Mouse (Mus musculus) macrophage (primary cell): ENCODE data around the gene Gm43064. TPM values are rescaled to one million over a fixed set of nuclear protein-coding genes. Genes with fewer than 3 reads are reported as not detected.

ENCODE experiments used
- H3K27ac ChIP-seq: fragments of 350-480 bp; formaldehyde crosslinking; 2 replicates; pipeline ENCODE4 v1.9.0; 2021
- H3K36me3 ChIP-seq: fragments of 350-480 bp; formaldehyde crosslinking; 2 replicates; pipeline ENCODE4 v1.9.0; 2021; ENCODE audit errors: inconsistent target
- H3K4me3 ChIP-seq: fragments of 350-480 bp; formaldehyde crosslinking; 2 replicates; pipeline ENCODE4 v1.9.0; 2021; ENCODE audit errors: inconsistent target
- H3K79me2 ChIP-seq: fragments of 350-480 bp; formaldehyde crosslinking; 2 replicates; pipeline ENCODE4 v1.9.0; 2021; ENCODE audit errors: inconsistent target
- WGBS: methylation state at CpG from one replicate; pipeline ENCODE4 v1.1.7; 2026; ENCODE audit warnings: inconsistent platforms; ENCODE audit not compliant: missing documents; 5-methylcytosine and 5-hydroxymethylcytosine counted together
- polyA plus RNA-seq: library from polyadenylated mRNA; stranded (reverse); fragments of 250-400 nt; gene quantifications from 3 replicates; pipeline ENCODE4 v1.2.4, GENCODE M21; 2018; ENCODE audit warnings: inconsistent platforms

The Gm43064 gene
- polyA plus RNA-seq, 1 experiment from 2014 or later = not detected

DNA sequence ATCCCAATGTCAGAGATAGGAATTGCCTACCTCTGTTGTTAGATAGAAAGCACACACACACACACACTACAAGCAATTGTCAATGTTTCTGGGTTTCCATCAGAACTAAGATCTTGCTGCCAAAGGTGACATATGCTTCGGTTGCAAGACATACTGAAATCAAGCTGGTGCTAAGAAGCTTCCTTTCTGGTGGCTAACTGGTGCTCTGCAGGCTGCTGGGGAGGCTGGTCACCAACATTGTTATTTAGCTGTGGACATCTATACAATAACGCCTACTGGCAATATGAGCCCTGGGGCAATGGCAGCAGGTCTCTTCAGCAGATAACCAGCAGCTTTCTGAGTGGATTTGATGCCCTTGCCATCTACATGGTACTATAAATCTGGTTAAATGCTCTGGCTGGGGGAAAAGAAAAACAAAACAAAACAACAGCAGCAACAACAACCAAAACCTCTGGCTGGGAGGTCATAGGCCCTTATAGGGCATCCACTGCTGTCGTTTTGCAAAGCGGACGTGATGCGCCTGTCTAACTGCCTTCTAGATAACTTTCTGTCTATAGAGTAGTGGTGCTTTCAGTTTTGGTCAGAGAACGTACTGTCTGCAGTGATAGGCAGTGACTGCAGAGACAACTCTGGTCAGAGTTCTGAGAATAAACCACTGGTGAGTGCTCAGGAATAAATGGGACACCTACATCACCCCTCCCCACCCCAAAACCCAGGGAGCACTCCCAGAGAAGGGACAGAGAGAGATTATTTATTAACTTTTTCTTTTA, 47.8 kb downstream of the Gm43064 start:
- H3K27ac ChIP-seq = peak overlapping the region; percentile 98
- 58% methylated on average over 7 of the region's 7 CpGs for WGBS

DNA sequence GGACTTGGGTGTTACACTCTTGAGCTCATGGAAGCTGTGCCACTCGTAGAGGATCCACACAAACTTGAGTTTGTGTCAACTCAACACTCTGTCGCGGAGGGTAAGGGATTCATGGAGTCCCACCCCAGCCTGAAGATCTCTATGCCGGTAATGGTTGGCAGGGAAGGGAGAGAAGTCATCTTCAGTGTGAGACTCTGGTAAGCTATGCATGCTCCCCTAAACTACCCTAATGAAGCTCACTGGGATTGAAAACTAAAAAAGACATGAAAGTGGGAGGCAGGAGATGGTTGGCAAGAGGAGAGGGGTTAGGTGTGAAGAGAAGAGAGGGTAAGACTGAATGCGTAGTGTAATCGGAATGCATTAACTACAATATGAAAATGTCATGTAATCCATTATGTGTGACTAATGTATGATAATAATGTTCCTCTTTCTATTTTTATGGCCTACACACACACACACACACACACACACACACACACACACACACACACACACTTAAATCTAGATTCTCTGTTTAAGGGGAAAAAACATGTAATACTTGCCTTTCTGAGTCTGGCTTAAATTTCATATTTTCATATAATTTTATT, 48.7 kb downstream of the Gm43064 start:
- peaks cover 28% of the 10 kb centered on the region for H3K79me2 ChIP-seq
- H3K4me3 ChIP-seq = no peak overlapping the region
- no peaks in the 10 kb centered on the region for H3K36me3 ChIP-seq
- peak overlapping the region; percentile 98 for H3K27ac ChIP-seq
- 66% methylated on average over 6 of the region's 6 CpGs for WGBS

More for the DNA sequence above, 47.8 kb downstream of the Gm43064 start:
- Histone ChIP-seq H3K79me2 (peaks cover 20% of the 10 kb centered on the region), H3K4me3 (no peak overlapping the region), H3K36me3 (no peaks in the 10 kb centered on the region)

- WGBS = under 1% methylated on average over 12 of the region's 12 CpGs
- no peaks in the 10 kb centered on the region for H3K36me3 ChIP-seq
Observed at GRCm38 (mm10) chr3:103858881-103859801, 49.8 kb downstream of the Gm43064 start, which contains the start of gene Ptpn22. TSS of gene Ptpn22 (plus strand) at chr3:103859795.

GRCm38 (mm10) chr3:103859851-103860391, 50.5 kb downstream of the Gm43064 start:
- 1% methylated on average over 6 of the region's 6 CpGs for WGBS
- Histone ChIP-seq H3K79me2 (peaks cover 47% of the 10 kb centered on the region), H3K27ac (peak overlapping the region; percentile 98), H3K36me3 (no peaks in the 10 kb centered on the region), H3K4me3 (peak overlapping the region; percentile 59)

More at GRCm38 (mm10) chr3:103858881-103859801, 49.8 kb downstream of the Gm43064 start, which contains the start of gene Ptpn22:
- Histone ChIP-seq H3K27ac (peak within 1 kb of the TSS; percentile 98), H3K79me2 (peaks cover 39% of the 10 kb centered on the region), H3K4me3 (peak within 1 kb of the TSS; percentile 59)

- Histone ChIP-seq H3K27ac (0 out of 2 replicates have a peak overlapping the region, but pooled peaks have one; percentile 5), H3K79me2 (peaks cover 73% of the 10 kb centered on the region), H3K36me3 (no peaks in the 10 kb centered on the region), H3K4me3 (no peak overlapping the region)
- WGBS = 80% methylated on average over 3 of the region's 4 CpGs
Observed at GRCm38 (mm10) chr3:103862721-103863220, 53.4 kb downstream of the Gm43064 start.

DNA sequence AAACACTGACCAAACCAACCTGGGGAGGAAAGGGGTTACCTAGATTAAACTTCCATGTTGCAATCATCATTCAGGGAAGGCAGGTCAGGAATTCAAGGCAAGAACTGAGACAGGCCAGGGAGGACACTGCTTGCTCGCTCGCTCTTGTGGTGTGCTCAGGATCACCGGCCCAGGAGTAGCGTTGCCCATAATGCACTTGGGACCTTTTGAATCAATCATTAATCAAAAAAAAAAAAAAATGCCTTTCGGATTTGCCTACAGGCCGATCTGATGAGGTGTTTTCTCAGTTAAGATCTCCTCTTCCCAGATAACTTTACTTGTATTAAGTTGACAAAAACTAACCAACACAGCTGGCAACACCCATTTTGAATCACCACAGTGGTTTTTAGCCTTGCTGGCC, 54.8 kb downstream of the Gm43064 start:
- Histone ChIP-seq H3K27ac (no peak overlapping the region), H3K36me3 (no peaks in the 10 kb centered on the region), H3K79me2 (peaks cover 88% of the 10 kb centered on the region), H3K4me3 (no peak overlapping the region)
- WGBS = 90% methylated on average over 6 of the region's 6 CpGs

DNA sequence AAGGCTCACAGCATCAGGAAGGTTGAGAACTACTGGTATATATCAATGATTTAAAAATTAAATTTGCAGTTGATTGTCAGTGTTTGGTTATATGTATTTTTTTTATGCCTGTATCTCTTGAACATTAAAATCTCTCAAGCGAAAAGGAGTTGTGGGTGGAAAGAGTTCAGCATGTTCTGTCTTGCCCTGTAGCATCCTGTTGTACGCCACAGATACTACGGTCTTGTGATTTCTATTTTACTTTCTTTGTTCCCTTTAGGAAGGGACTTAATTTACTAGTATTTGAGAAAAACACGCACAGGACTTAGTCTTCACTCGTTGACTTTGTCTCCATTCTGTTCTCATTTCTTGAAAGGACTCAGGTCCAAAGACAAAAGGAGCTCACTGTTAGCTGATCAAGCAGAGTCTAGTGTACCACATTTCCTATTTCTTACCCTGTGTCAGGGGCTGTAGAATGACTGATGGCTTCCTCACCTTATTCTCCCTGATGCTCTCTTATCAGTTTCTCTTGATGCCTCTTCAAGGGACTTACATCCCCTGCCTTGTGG, 58.1 kb downstream of the Gm43064 start:
- peaks cover 93% of the 10 kb centered on the region for H3K79me2 ChIP-seq
- 89% methylated on average over 5 of the region's 5 CpGs for WGBS
- no peak overlapping the region for H3K27ac ChIP-seq
- no peaks in the 10 kb centered on the region for H3K36me3 ChIP-seq
- no peak overlapping the region for H3K4me3 ChIP-seq

- WGBS = 90% methylated on average over 4 of the region's 4 CpGs
- H3K27ac ChIP-seq = no peak overlapping the region
- H3K4me3 ChIP-seq = no peak overlapping the region
- H3K36me3 ChIP-seq = no peaks in the 10 kb centered on the region
- H3K79me2 ChIP-seq = peaks cover 90% of the 10 kb centered on the region
Observed at GRCm38 (mm10) chr3:103868008-103868407, 58.6 kb downstream of the Gm43064 start.

DNA sequence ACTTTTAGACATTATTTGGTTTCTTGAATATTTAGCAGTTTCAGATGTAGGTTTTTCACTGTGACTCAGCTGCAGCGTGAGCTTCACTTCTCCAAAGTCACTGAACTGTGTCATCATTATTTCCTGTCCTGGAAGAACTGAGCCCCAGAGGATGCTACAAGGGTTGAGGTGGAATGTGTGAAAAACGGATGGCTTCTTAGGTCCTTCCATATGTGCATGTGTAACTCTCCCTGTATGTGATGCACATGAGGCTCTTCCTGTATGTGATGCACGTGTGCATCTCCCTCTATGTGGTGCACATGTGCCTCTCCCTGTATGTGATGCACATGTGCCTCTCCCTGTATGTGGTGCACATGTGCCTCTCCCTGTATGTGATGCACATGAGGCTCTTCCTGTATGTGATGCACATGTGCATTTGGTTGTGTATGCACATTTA, 63.3 kb downstream of the Gm43064 start:
- WGBS = 2% methylated on average over 3 of the region's 3 CpGs
- Histone ChIP-seq H3K4me3 (no peak overlapping the region), H3K79me2 (peaks cover 56% of the 10 kb centered on the region), H3K36me3 (peaks cover 15% of the 10 kb centered on the region), H3K27ac (peak overlapping the region; percentile 63)

DNA sequence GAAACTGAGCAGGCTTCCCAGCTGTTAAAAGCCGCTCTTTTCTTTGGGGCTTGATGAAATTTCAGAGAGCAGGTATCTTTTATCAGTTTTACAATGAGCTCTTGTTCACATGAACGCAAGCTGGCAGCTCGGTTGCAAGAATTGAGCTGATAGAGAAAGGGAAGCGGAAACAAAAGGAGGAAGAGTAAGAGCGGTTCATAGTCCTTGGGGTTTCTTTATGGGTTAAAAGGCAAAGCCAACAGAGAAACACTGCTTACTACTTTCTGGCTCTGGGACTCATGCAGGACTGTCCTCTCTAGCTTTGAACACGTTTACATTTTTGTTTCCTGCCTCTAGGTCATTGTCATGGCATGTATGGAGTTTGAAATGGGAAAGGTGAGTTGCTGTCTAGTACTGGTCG, 65.0 kb downstream of the Gm43064 start:
- peaks cover 40% of the 10 kb centered on the region for H3K79me2 ChIP-seq
- WGBS = 32% methylated on average over 7 of the region's 7 CpGs
- no peak overlapping the region for H3K4me3 ChIP-seq
- H3K36me3 ChIP-seq = peaks cover 26% of the 10 kb centered on the region
- peak overlapping the region; percentile 63 for H3K27ac ChIP-seq

DNA sequence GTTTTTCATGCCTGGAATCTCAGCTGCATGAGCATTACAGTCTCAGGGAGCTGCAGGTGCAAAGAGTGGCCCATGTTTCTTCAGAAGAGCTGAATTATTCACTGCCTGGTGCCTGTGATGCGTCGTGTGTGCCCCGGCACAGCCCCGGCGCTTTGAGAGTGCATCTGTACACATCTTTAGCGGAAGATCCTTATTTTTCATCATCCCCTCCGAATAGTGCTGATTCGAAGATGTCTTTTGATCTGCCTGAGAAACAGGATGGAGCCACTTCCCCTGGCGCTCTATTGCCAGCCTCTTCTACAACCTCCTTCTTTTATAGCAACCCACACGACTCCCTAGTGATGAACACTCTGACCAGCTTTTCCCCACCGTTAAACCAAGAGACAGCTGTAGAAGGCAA, 76.6 kb downstream of the Gm43064 start:
- Histone ChIP-seq H3K4me3 (no peak overlapping the region), H3K27ac (no peak overlapping the region), H3K36me3 (peaks cover 62% of the 10 kb centered on the region; the same call in 1 of the 2 replicates), H3K79me2 (no peaks in the 10 kb centered on the region)
- 85% methylated on average over 11 of the region's 11 CpGs for WGBS

DNA sequence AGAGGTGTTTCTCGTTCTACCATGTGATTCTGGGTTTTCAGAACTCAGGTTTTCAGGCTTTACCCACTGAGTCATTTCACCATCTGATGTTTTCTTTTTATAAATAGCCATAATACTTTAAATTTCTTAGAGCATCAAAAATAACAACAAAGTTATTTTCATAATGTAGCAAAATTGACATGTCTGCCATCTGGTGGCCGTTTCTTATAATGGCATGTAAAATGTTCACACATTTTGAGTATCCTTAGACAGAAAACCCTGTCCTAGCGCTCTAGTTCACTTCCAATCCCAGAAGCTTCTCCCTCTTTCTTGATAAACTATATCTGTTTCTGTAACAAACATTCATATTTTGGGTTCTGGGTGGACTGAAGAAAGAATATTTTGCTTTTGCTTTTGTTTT, 78.2 kb downstream of the Gm43064 start:
- 45% methylated on average over 3 of the region's 3 CpGs for WGBS
- Histone ChIP-seq H3K4me3 (no peak overlapping the region), H3K27ac (no peak overlapping the region), H3K36me3 (peaks cover 49% of the 10 kb centered on the region; the same call in 1 of the 2 replicates), H3K79me2 (no peaks in the 10 kb centered on the region)
